Mouse (Mus musculus) heart, embryonic 12.5 days (tissue): Measurements from ENCODE around the gene Mpped2. TPM values are rescaled to one million over a fixed set of nuclear protein-coding genes. Genes with fewer than 3 reads are reported as not detected.

ENCODE experiments used
- ATAC-seq: fragments of 200-750 bp; cut with Nextera tagmentation; 2 replicates; pipeline ENCODE4 v1.8.0; 2017; ENCODE audit warnings: moderate TSS enrichment, moderate library complexity; ENCODE audit not compliant: insufficient number of reproducible peaks, low FRiP score
- H3K27ac ChIP-seq: fragments of 300-500 bp; sonication (generic); 2 replicates; pipeline ENCODE4 v1.5.1; 2016; ENCODE audit warnings: mild to moderate bottlenecking, moderate library complexity; ENCODE audit not compliant: poor library complexity, severe bottlenecking
- H3K27me3 ChIP-seq: fragments of 300-500 bp; sonication (generic); replicated peaks from 2 replicates; pipeline ENCODE4 v1.6.1; 2016; ENCODE audit warnings: mild to moderate bottlenecking, moderate library complexity
- H3K36me3 ChIP-seq: fragments of 300-500 bp; sonication (generic); 2 replicates; pipeline ENCODE4 v1.6.1; 2016; ENCODE audit warnings: mild to moderate bottlenecking, moderate library complexity
- H3K4me1 ChIP-seq: fragments of 300-500 bp; sonication (generic); replicated peaks from 2 replicates; pipeline ENCODE4 v1.6.1; 2016; ENCODE audit warnings: mild to moderate bottlenecking
- H3K4me2 ChIP-seq: fragments of 300-500 bp; sonication (generic); 2 replicates; pipeline ENCODE4 v1.6.1; 2016; ENCODE audit warnings: mild to moderate bottlenecking, moderate library complexity
- H3K4me3 ChIP-seq: fragments of 300-500 bp; sonication (generic); 2 replicates; pipeline ENCODE4 v1.5.1; 2016; ENCODE audit warnings: mild to moderate bottlenecking
- H3K9ac ChIP-seq: fragments of 300-500 bp; sonication (generic); 2 replicates; pipeline ENCODE4 v1.6.1; 2016; ENCODE audit warnings: mild to moderate bottlenecking, moderate library complexity
- H3K9me3 ChIP-seq: fragments of 300-500 bp; sonication (generic); replicated peaks from 2 replicates; pipeline ENCODE4 v1.6.1; 2016; ENCODE audit warnings: mild to moderate bottlenecking, moderate library complexity
- WGBS: fragments of 180-500 bp; shearing (Covaris S2); methylation state at CpG from one replicate; pipeline ENCODE4 v1.1.7; 2016; 5-methylcytosine and 5-hydroxymethylcytosine counted together
- polyA plus RNA-seq: library from polyadenylated mRNA; unstranded; fragments of >200 nt; fragmentation: Nextera tagmentation; extraction: Ambion mirVana; gene quantifications from 2 replicates; pipeline ENCODE4 v1.2.1, GENCODE M21; 2016

Mpped2 gene
- polyA plus RNA-seq, 1 experiment from 2014 or later = 114 TPM

- Histone ChIP-seq H3K27ac (no peak overlapping the region), H3K4me3 (no peak overlapping the region), H3K36me3 (peaks cover 16% of the 10 kb centered on the region), H3K27me3 (no peaks in the 10 kb centered on the region), H3K4me2 (no peak overlapping the region), H3K4me1 (peaks cover 10% of the 10 kb centered on the region; the same call in 1 of the 2 replicates), H3K9ac (no peak overlapping the region), H3K9me3 (no peaks in the 10 kb centered on the region)
- 70% methylated on average over 1 of the region's 1 CpGs for WGBS
- ATAC-seq = no peak
Observed at GRCm38 (mm10) chr2:106745364-106745763, 52.3 kb downstream of the Mpped2 start.

DNA sequence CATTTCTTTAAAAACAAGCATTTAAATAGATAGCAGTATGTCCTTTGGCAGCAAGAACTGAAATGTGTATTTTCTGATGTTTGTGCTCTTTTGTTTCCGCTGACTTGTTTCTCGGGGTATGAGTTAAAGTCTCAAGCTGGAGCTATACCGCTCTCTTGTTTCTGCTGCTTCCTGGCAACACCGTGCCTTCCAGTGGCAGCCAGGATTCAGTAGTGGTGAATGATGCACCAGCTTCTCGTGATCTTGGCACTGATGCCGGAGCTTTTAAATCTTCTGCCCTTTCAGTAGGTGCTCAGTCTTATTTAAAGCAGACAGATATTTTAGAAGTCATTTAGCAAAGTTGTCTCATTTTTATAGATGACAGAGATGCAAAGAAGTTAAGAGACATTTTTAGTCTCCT lies 53.1 kb downstream of the Mpped2 start:
- Histone ChIP-seq H3K27ac (no peak overlapping the region), H3K9ac (no peak overlapping the region), H3K9me3 (no peaks in the 10 kb centered on the region), H3K4me2 (no peak overlapping the region), H3K36me3 (peaks cover 16% of the 10 kb centered on the region), H3K4me1 (peaks cover 12% of the 10 kb centered on the region; the same call in 1 of the 2 replicates), H3K27me3 (no peaks in the 10 kb centered on the region), H3K4me3 (no peak overlapping the region)
- ATAC-seq = no peak
- WGBS = 76% methylated on average over 6 of the region's 6 CpGs

- 58% methylated on average over 4 of the region's 4 CpGs for WGBS
- peaks cover 12% of the 10 kb centered on the region; the same call in 1 of the 2 replicates for H3K4me1 ChIP-seq
- no peak overlapping the region for H3K9ac ChIP-seq
- H3K27me3 ChIP-seq = no peaks in the 10 kb centered on the region
- H3K27ac ChIP-seq = no peak overlapping the region
- peaks cover 16% of the 10 kb centered on the region for H3K36me3 ChIP-seq
- no peaks in the 10 kb centered on the region for H3K9me3 ChIP-seq
- ATAC-seq = no peak
- no peak overlapping the region for H3K4me2 ChIP-seq
- H3K4me3 ChIP-seq = no peak overlapping the region
Observed at GRCm38 (mm10) chr2:106746905-106747304, 53.8 kb downstream of the Mpped2 start.

- H3K4me1 ChIP-seq = peaks cover 12% of the 10 kb centered on the region; the same call in 1 of the 2 replicates
- WGBS = 69% methylated on average over 4 of the region's 4 CpGs
- H3K27me3 ChIP-seq = no peaks in the 10 kb centered on the region
- H3K9ac ChIP-seq = no peak overlapping the region
- H3K27ac ChIP-seq = no peak overlapping the region
- H3K4me2 ChIP-seq = no peak overlapping the region
- H3K36me3 ChIP-seq = peaks cover 16% of the 10 kb centered on the region
- no peak for ATAC-seq
- no peaks in the 10 kb centered on the region for H3K9me3 ChIP-seq
- no peak overlapping the region for H3K4me3 ChIP-seq
Observed at GRCm38 (mm10) chr2:106747342-106747741, 54.3 kb downstream of the Mpped2 start.

DNA sequence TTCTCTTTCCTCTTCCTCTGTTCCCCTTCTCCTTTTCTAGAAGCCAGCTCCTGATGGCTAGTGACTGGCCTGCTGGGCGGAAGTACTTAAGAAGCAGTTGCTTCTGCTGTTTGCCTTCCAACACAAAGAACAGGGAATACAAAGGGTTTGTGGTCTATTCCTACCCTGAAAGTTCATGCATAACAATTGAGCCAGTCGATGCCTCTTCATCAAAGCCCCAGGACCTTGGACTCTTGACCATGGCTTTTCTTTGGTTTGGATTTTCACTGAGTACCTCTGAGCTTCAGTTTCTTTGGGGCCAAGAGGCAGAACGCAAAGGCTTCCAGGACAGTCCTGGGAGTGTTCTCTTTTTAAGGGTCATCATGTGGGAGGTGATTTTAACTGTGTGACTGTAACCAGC lies 57.8 kb downstream of the Mpped2 start:
- Histone ChIP-seq H3K9me3 (no peaks in the 10 kb centered on the region), H3K4me1 (peaks cover 21% of the 10 kb centered on the region), H3K4me2 (no peak overlapping the region), H3K9ac (no peak overlapping the region), H3K4me3 (no peak overlapping the region), H3K27me3 (no peaks in the 10 kb centered on the region), H3K27ac (no peak overlapping the region), H3K36me3 (peaks cover 10% of the 10 kb centered on the region)
- 79% methylated on average over 3 of the region's 3 CpGs for WGBS
- ATAC-seq = no peak

- Histone ChIP-seq H3K27me3 (no peaks in the 10 kb centered on the region), H3K27ac (no peak overlapping the region), H3K36me3 (peaks cover 11% of the 10 kb centered on the region), H3K9me3 (no peaks in the 10 kb centered on the region), H3K4me3 (no peak overlapping the region), H3K4me1 (peaks cover 20% of the 10 kb centered on the region), H3K4me2 (no peak overlapping the region), H3K9ac (no peak overlapping the region)
- no peak for ATAC-seq
- 66% methylated on average over 5 of the region's 5 CpGs for WGBS
Observed at GRCm38 (mm10) chr2:106753703-106754102, 60.6 kb downstream of the Mpped2 start.

- Histone ChIP-seq H3K27me3 (no peaks in the 10 kb centered on the region), H3K4me3 (no peak overlapping the region), H3K9ac (no peak overlapping the region), H3K9me3 (no peaks in the 10 kb centered on the region), H3K27ac (no peak overlapping the region), H3K36me3 (peaks cover 6% of the 10 kb centered on the region), H3K4me2 (no peak overlapping the region), H3K4me1 (peaks cover 20% of the 10 kb centered on the region)
- 72% methylated on average over 5 of the region's 5 CpGs for WGBS
- no peak for ATAC-seq
Observed at GRCm38 (mm10) chr2:106754696-106755095, 61.6 kb downstream of the Mpped2 start.

DNA sequence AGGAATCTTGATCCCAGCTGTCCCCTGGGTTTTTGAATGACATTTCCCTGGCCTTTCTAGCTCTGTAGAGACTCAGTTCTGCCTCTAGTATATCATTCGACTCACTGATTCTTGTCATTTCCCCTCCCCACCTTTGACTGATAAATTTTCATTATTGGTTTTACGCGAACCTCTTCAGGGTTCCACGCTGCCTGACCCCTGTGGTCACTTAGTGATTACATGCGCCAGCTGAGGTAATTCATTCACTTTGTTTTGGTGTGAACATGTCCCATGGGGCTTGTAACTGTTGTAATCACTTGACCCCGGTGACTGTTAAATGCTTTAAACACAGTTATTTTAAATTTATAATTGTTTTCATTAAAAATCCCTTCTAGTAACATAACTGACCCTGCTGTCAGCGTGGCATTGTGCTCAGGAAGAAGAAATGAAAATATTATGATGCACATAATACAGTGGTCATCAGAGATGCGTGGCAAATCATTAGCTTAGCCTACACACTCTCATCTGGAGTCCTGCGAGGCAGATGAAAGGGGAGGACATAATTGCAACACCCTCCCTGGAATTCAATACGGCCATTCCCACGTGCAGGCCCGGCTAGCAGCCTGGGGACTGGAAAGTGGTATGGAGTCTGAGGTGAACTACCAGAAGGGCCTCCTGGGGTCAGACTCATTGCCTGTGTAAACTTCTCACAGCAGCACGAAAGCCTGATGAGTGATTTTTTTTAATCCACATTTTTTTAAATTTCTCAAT lies 63.5 kb downstream of the Mpped2 start:
- Histone ChIP-seq H3K36me3 (peaks cover 6% of the 10 kb centered on the region), H3K27me3 (no peaks in the 10 kb centered on the region), H3K4me3 (no peak overlapping the region), H3K9ac (no peak overlapping the region), H3K4me2 (no peak overlapping the region), H3K4me1 (peaks cover 22% of the 10 kb centered on the region), H3K9me3 (no peaks in the 10 kb centered on the region), H3K27ac (no peak overlapping the region)
- no peak for ATAC-seq
- 62% methylated on average over 13 of the region's 13 CpGs for WGBS

GRCm38 (mm10) chr2:106762920-106763319 lies 69.9 kb downstream of the Mpped2 start:
- Histone ChIP-seq H3K4me2 (no peak overlapping the region), H3K4me1 (peaks cover 13% of the 10 kb centered on the region), H3K27me3 (no peaks in the 10 kb centered on the region), H3K4me3 (no peak overlapping the region), H3K9me3 (no peaks in the 10 kb centered on the region), H3K36me3 (peaks cover 10% of the 10 kb centered on the region; the same call in 1 of the 2 replicates), H3K27ac (no peak overlapping the region), H3K9ac (no peak overlapping the region)
- WGBS = 80% methylated on average over 8 of the region's 8 CpGs
- no peak for ATAC-seq

DNA sequence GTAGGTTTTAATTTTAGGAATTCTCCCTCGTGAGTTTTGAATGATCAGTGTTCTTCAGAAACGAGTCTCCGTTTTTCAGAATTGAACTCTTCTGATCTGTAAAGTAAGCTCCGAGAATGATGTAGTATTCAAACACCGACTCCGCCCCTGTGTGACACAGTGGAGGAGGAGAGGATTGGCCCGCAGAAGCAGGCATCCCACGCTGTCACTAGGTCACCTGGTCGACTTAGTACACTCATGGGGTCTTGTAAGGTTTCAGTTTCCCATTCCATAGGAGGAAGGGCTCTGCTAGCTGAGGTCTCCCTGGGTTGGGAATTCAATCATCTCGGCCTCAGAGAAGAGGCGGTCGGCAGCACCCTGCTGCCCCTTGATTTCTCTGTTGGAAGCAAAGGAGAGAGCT lies 76.2 kb downstream of the Mpped2 start:
- Histone ChIP-seq H3K4me1 (peaks cover 6% of the 10 kb centered on the region; the same call in 1 of the 2 replicates), H3K4me2 (no peak overlapping the region), H3K4me3 (no peak overlapping the region), H3K9me3 (no peaks in the 10 kb centered on the region), H3K36me3 (peaks cover 23% of the 10 kb centered on the region), H3K27ac (no peak overlapping the region), H3K9ac (no peak overlapping the region), H3K27me3 (no peaks in the 10 kb centered on the region)
- WGBS = 85% methylated on average over 12 of the region's 12 CpGs
- no peak for ATAC-seq

GRCm38 (mm10) chr2:106772643-106773042 lies 79.6 kb downstream of the Mpped2 start:
- no peak overlapping the region for H3K4me2 ChIP-seq
- WGBS = 60% methylated on average over 5 of the region's 5 CpGs
- H3K9me3 ChIP-seq = no peaks in the 10 kb centered on the region
- H3K4me1 ChIP-seq = peaks cover 13% of the 10 kb centered on the region
- no peaks in the 10 kb centered on the region for H3K27me3 ChIP-seq
- no peak overlapping the region for H3K27ac ChIP-seq
- no peak overlapping the region for H3K4me3 ChIP-seq
- no peak for ATAC-seq
- peaks cover 20% of the 10 kb centered on the region for H3K36me3 ChIP-seq
- no peak overlapping the region for H3K9ac ChIP-seq
